Mouse (Mus musculus) c-Kit-negative CD71-positive TER-119-positive erythroid progenitor cells, embryonic 14.5 days (primary cell): ENCODE results near the gene Gm2016.
"Not testable (repeated sequence)": the region's sequence is repeated elsewhere in the genome, so short reads cannot be mapped to it uniquely, and the experiment has no call there.

Source experiments
- DNase-seq: peaks from one replicate; pipeline ENCODE4 v3.0.0-alpha.2; 2013; ENCODE audit warnings: low read depth, low spot score

Gene Gm2016

GRCm38 (mm10) chr12:87873772-87874171, at the start of gene Gm2016:
TSS of gene Gm2016 (plus strand) at chr12:87874072.
- DNase-seq = not testable (repeated sequence)

- DNase-seq = not testable (repeated sequence)
Observed at GRCm38 (mm10) chr12:87842239-87842638, 31.6 kb upstream of the Gm2016 start, which contains the start of gene Gm2001. TSS of gene Gm2001 (minus strand) at chr12:87842339.

GRCm38 (mm10) chr12:87850657-87851056, 23.2 kb upstream of the Gm2016 start:
- DNase-seq = not testable (repeated sequence)

GRCm38 (mm10) chr12:87856067-87856466, 17.8 kb upstream of the Gm2016 start:
- not testable (repeated sequence) for DNase-seq

- DNase-seq = not testable (repeated sequence)
Observed at GRCm38 (mm10) chr12:87861740-87862692, 11.9 kb upstream of the Gm2016 start.

- DNase-seq = not testable (repeated sequence)
Observed at GRCm38 (mm10) chr12:87863638-87864037, 10.2 kb upstream of the Gm2016 start.

- not testable (repeated sequence) for DNase-seq
Observed at GRCm38 (mm10) chr12:87864048-87864447, 9.8 kb upstream of the Gm2016 start.

GRCm38 (mm10) chr12:87895070-87895469, 21.2 kb downstream of the Gm2016 start, which contains the start of gene Gm2022:
TSS of gene Gm2022 (plus strand) at chr12:87895370.
- not testable (repeated sequence) for DNase-seq

GRCm38 (mm10) chr12:87919721-87920120, 45.8 kb downstream of the Gm2016 start, which contains the start of gene Gm2035:
TSS of gene Gm2035 (minus strand) at chr12:87919857.
- DNase-seq = not testable (repeated sequence)
